Mouse (Mus musculus) embryonic fibroblast, embryonic 13.5 days (primary cell): ENCODE results near the gene Slc39a11.

ENCODE experiments used
- CTCF ChIP-seq: IDR thresholded peaks from 2 replicates; pipeline ENCODE4 v1.5.1; 2011; ENCODE audit warnings: mild to moderate bottlenecking, control low read depth, low read length, moderate library complexity, borderline replicate concordance; ENCODE audit not compliant: insufficient read depth
- POLR2A ChIP-seq: IDR thresholded peaks from 2 replicates; pipeline ENCODE4 v1.6.1; 2011; ENCODE audit warnings: low read depth, mild to moderate bottlenecking, control low read depth, low read length, moderate library complexity

DNA sequence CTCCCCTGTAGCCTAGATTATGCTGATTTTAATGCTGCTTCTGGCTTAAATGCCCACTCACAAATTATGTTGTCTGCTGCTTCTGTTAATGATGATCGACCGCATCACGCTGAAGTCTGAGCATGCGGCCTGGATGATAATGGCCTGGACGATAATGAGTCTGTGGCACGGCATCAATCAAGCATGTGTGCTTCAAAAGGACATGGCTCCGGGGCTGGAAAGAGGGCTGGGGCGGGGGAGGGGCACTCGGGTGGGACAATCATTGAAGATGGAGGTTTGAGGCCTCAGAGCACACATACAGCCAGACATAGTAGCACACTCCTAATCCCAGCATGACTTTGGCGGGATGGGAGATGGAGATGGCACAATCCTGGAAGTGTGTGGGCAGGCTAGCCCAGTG, 350.4 kb downstream of the Slc39a11 start:
- TF ChIP-seq POLR2A, result no peak
- no peak for TF ChIP-seq CTCF
